Mouse (Mus musculus): ENCODE measurements around the gene Tmem59l. TPM values are rescaled to one million over a fixed set of nuclear protein-coding genes. Genes with fewer than 3 reads are reported as not detected.

The Tmem59l gene
- polyA plus RNA-seq, 1 experiment from 2014 or later = 61.5 TPM

- H3K4me3 ChIP-seq (replicated peaks) = peak overlapping the region; percentile 35
- no peak overlapping the region for H3K27ac ChIP-seq
- peaks cover 100% of the 10 kb centered on the region for H3K27me3 ChIP-seq
- 0 out of 2 replicates have a peak, but pooled peaks have one; percentile 17 for ATAC-seq
- no peaks in the 10 kb centered on the region for H3K36me3 ChIP-seq
- no peaks in the 10 kb centered on the region for H3K9me3 ChIP-seq
- no peak overlapping the region for H3K9ac ChIP-seq (replicated peaks)
- peak overlapping the region; percentile 57 for H3K4me2 ChIP-seq (replicated peaks)
- H3K4me1 ChIP-seq (replicated peaks) = peaks cover 48% of the 10 kb centered on the region
- WGBS = 1% methylated on average over 47 of the region's 47 CpGs
Observed at GRCm38 (mm10) chr8:70493692-70494415, 6.7 kb upstream of the Tmem59l start.

GRCm38 (mm10) chr8:70492664-70493640 is 5.8 kb upstream of the Tmem59l start, which contains the start of gene Crlf1:
Gene Crlf1 (plus strand): TSS chr8:70493158.
- Histone ChIP-seq H3K4me2 (replicated peaks) (peak within 1 kb of the TSS; percentile 57), H3K9ac (replicated peaks) (peak within 1 kb of the TSS; percentile 44; the same call in 1 of the 2 replicates), H3K4me1 (replicated peaks) (peaks cover 57% of the 10 kb centered on the region), H3K36me3 (no peaks in the 10 kb centered on the region), H3K27me3 (peaks cover 100% of the 10 kb centered on the region), H3K4me3 (replicated peaks) (peak within 1 kb of the TSS; percentile 35), H3K9me3 (no peaks in the 10 kb centered on the region), H3K27ac (no peak within 1 kb of the TSS)
- ATAC-seq = peak; percentile 28; the same call in 1 of the 2 replicates
- under 1% methylated on average over 78 of the region's 93 CpGs for WGBS

DNA sequence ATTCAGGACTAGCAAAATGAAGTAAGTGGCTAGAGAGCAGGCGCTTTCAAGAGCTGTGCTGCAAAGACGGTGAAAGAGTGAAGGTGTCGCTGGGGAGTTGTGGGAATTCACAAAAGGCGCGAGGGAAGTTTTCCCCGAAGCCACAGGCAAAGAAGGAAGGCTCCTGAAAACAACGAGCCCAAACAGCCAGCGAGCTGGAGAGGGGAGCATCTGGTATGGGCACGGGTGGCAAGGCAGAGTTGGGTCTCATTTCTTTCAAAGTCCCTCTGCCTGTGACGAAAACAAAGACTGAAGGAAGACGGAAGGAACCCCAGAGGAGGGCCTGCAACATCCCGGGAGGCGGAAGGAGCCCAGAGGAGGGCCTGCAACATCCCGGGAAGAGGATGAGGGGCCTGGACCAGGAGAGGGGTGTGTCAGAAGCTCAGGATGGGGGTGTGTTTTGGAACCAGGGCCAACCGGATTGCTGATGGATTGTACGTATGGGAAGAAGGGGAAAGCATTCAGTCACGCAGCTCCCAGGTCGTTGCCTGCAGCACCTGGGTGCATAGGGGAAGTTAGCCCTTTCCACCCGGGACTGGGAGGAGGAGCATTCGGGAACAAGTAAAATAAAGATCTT is 3.8 kb upstream of the Tmem59l start:
- Histone ChIP-seq H3K4me2 (replicated peaks) (no peak overlapping the region), H3K27ac (no peak overlapping the region), H3K9me3 (no peaks in the 10 kb centered on the region), H3K4me3 (replicated peaks) (no peak overlapping the region), H3K27me3 (peaks cover 98% of the 10 kb centered on the region), H3K36me3 (no peaks in the 10 kb centered on the region), H3K4me1 (replicated peaks) (peaks cover 68% of the 10 kb centered on the region), H3K9ac (replicated peaks) (no peak overlapping the region; the same call in 1 of the 2 replicates)
- 2% methylated on average over 20 of the region's 20 CpGs for WGBS
- ATAC-seq = no peak

DNA sequence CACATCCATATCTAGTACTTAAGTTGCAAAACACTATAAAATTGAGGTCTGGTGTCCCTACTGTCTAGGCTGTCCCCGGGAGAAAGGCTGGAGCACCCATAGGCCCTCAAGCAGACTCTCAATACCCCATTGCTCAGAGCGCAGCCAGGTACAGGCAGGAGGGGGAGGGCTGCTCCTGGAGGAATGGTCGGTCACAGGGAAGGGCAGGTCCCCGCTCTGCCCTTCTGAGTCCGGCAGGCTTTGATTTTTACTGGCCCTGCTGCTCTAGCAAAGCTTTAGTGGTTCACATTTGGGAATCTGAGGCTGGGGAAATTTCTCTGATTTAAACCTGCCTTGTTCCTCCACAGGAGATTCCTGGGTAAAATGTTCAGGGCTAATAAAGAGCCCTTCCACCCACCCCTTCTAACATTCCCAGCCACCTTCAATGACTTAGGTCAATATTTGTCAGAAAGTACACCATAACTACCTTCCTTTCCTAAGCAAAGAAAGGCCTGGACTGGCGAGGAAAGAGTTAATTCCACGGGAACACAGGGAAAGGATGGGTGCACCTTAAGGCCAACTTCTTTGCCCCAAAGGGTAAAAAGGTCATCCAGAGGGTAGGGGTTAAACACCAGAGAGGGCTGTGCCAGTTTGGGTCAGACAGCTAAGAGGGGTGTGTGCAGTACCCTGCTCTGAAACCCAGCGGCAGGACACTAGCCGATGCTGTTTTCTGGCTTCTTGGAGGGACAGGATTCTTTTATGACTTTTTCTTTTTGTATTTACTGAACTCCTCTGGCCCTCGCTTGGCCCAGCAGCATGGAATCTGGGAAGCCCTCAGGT is 3.1 kb upstream of the Tmem59l start:
- Histone ChIP-seq H3K4me1 (replicated peaks) (peaks cover 64% of the 10 kb centered on the region), H3K27ac (no peak overlapping the region), H3K27me3 (peaks cover 98% of the 10 kb centered on the region), H3K36me3 (no peaks in the 10 kb centered on the region), H3K4me3 (replicated peaks) (no peak overlapping the region), H3K9me3 (no peaks in the 10 kb centered on the region), H3K9ac (replicated peaks) (no peak overlapping the region), H3K4me2 (replicated peaks) (no peak overlapping the region)
- ATAC-seq = no peak
- WGBS = 8% methylated on average over 10 of the region's 10 CpGs

- peak overlapping the region; percentile 7 for H3K4me3 ChIP-seq (replicated peaks)
- no peak overlapping the region for H3K27ac ChIP-seq
- WGBS = under 1% methylated on average over 28 of the region's 41 CpGs
- H3K4me1 ChIP-seq (replicated peaks) = peaks cover 57% of the 10 kb centered on the region
- 0 out of 2 replicates have a peak overlapping the region, but pooled peaks have one; percentile 28 for H3K9ac ChIP-seq (replicated peaks)
- ATAC-seq = no peak
- peaks cover 4% of the 10 kb centered on the region; the same call in 1 of the 2 replicates for H3K36me3 ChIP-seq
- H3K9me3 ChIP-seq = no peaks in the 10 kb centered on the region
- peaks cover 98% of the 10 kb centered on the region for H3K27me3 ChIP-seq
- peak overlapping the region; percentile 33 for H3K4me2 ChIP-seq (replicated peaks)
Observed at GRCm38 (mm10) chr8:70489576-70489975, 2.4 kb upstream of the Tmem59l start.

DNA sequence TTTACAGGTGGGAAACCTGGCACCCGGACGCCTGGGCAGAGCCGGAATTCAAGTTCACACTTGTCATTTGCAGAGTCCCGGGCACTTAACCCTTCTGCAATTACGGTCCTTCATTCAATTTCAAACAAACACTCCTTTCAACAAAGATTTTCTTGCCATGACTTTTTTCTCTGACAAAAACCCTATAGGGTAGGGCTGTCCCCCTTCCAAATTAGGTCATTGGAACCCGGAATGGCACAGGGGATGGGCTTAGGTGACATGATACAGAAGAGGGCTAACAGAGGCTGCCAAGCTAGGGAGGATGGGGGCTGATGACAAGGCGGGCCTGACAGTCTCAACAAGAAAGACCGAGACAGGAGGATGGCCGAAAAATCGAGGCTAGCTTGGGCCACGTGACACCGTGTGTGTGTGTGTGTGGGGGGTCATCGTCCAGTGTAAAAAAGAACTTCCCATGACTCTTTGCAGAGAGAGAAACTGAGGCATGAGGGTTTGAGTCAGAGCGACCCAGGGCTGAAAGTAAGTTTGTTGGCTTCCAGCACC is 1.8 kb upstream of the Tmem59l start:
- peak overlapping the region; percentile 68 for H3K4me2 ChIP-seq (replicated peaks)
- H3K9me3 ChIP-seq = no peaks in the 10 kb centered on the region
- peaks cover 10% of the 10 kb centered on the region; the same call in 1 of the 2 replicates for H3K36me3 ChIP-seq
- no peak for ATAC-seq
- H3K4me1 ChIP-seq (replicated peaks) = peaks cover 51% of the 10 kb centered on the region
- peak overlapping the region; percentile 44; the same call in 1 of the 2 replicates for H3K9ac ChIP-seq (replicated peaks)
- peaks cover 98% of the 10 kb centered on the region for H3K27me3 ChIP-seq
- no peak overlapping the region for H3K27ac ChIP-seq
- peak overlapping the region; percentile 7 for H3K4me3 ChIP-seq (replicated peaks)
- WGBS = 2% methylated on average over 14 of the region's 14 CpGs

- H3K4me1 ChIP-seq (replicated peaks) = peaks cover 43% of the 10 kb centered on the region
- ATAC-seq = no peak
- peak overlapping the region; percentile 44; the same call in 1 of the 2 replicates for H3K9ac ChIP-seq (replicated peaks)
- peaks cover 10% of the 10 kb centered on the region; the same call in 1 of the 2 replicates for H3K36me3 ChIP-seq
- H3K4me2 ChIP-seq (replicated peaks) = peak overlapping the region; percentile 68
- H3K4me3 ChIP-seq (replicated peaks) = peak overlapping the region; percentile 29
- peaks cover 96% of the 10 kb centered on the region for H3K27me3 ChIP-seq
- H3K27ac ChIP-seq = no peak overlapping the region
- no peaks in the 10 kb centered on the region for H3K9me3 ChIP-seq
- 3% methylated on average over 49 of the region's 55 CpGs for WGBS
Observed at GRCm38 (mm10) chr8:70487993-70488796, 1.0 kb upstream of the Tmem59l start.

DNA sequence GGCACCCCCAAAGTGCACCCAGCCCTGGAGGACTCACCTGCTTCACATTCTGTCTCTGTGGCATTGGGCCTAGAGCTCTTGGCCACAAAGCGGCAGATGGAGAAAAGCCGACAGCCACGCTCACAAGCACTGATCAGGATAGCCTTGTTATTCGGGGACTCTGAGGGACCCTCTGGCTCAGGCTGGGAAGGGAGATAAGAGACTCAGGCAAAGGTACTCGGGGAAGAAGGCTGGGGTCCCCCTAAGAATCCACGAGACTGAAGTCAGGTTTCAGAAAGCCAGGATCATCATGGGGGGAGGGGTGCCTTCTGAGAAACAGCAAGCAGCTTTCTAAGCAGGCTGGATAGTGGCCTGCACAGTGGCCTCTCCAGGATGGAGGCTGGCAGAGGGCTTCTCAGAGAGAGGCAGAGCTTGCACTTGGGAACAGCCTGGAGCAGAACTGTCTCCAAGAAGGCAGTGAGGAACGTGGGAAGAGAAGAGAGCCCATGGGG is 922 bp downstream of the Tmem59l start:
- H3K4me3 ChIP-seq (replicated peaks) = peak overlapping the region; percentile 58
- WGBS = 47% methylated on average over 7 of the region's 7 CpGs
- no peaks in the 10 kb centered on the region for H3K9me3 ChIP-seq
- no peak for ATAC-seq
- H3K9ac ChIP-seq (replicated peaks) = peak overlapping the region; percentile 87
- H3K27me3 ChIP-seq = peaks cover 94% of the 10 kb centered on the region
- H3K27ac ChIP-seq = no peak overlapping the region
- peak overlapping the region; percentile 68 for H3K4me2 ChIP-seq (replicated peaks)
- H3K36me3 ChIP-seq = peaks cover 10% of the 10 kb centered on the region; the same call in 1 of the 2 replicates
- H3K4me1 ChIP-seq (replicated peaks) = peaks cover 33% of the 10 kb centered on the region

DNA sequence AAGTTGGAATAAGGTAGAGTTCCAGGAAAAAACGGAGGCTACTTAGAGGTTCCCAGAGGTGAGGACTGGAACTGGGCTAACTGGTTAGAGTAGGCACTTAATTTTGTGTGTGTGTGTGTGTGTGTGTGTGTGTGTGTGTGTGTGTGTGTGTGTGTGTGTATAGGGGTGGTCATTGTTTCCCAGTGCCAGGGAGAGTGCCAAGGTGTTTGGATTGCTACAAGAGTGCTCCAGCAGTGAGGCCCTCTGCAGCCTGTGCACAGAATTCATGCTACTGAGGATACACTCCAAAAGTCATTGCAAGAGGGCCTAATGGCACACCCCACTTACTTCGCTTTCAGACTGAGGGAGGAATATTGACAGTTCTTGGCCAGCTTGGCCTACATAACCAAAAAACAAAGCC is 4.2 kb downstream of the Tmem59l start:
- peaks cover 78% of the 10 kb centered on the region for H3K27me3 ChIP-seq
- 74% methylated on average over 2 of the region's 2 CpGs for WGBS
- H3K9ac ChIP-seq (replicated peaks) = no peak overlapping the region
- ATAC-seq = no peak
- H3K27ac ChIP-seq = no peak overlapping the region
- peaks cover 11% of the 10 kb centered on the region for H3K4me1 ChIP-seq (replicated peaks)
- H3K36me3 ChIP-seq = peaks cover 10% of the 10 kb centered on the region; the same call in 1 of the 2 replicates
- no peak overlapping the region for H3K4me3 ChIP-seq (replicated peaks)
- H3K9me3 ChIP-seq = no peaks in the 10 kb centered on the region
- H3K4me2 ChIP-seq (replicated peaks) = no peak overlapping the region

DNA sequence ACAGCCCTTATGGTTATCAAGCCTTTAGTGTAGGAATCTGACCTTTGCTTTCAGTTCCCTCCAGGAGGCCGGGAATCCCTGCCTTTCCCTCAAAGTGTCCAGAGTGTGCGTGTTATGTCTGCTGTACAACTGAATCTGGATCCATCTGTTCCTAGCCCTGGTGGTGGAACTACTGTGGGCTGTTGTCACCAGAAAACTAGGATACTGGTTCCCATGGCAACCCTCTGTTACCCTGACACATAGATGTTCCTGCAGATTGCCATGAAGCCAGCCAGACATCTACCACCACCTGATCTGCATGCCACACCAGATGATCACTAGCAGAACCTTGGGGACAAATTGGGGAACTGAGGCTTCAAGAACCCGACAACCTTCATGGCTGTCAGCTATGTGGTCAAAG is 5.2 kb downstream of the Tmem59l start:
- H3K36me3 ChIP-seq = peaks cover 10% of the 10 kb centered on the region; the same call in 1 of the 2 replicates
- H3K27ac ChIP-seq = no peak overlapping the region
- WGBS = 82% methylated on average over 3 of the region's 3 CpGs
- peaks cover 74% of the 10 kb centered on the region for H3K27me3 ChIP-seq
- no peaks in the 10 kb centered on the region for H3K9me3 ChIP-seq
- H3K4me2 ChIP-seq (replicated peaks) = no peak overlapping the region
- H3K9ac ChIP-seq (replicated peaks) = no peak overlapping the region
- ATAC-seq = no peak
- peaks cover 7% of the 10 kb centered on the region for H3K4me1 ChIP-seq (replicated peaks)
- no peak overlapping the region for H3K4me3 ChIP-seq (replicated peaks)
